ENCODE assay signal across 6 mouse cellular contexts in the genomic region with DNA sequence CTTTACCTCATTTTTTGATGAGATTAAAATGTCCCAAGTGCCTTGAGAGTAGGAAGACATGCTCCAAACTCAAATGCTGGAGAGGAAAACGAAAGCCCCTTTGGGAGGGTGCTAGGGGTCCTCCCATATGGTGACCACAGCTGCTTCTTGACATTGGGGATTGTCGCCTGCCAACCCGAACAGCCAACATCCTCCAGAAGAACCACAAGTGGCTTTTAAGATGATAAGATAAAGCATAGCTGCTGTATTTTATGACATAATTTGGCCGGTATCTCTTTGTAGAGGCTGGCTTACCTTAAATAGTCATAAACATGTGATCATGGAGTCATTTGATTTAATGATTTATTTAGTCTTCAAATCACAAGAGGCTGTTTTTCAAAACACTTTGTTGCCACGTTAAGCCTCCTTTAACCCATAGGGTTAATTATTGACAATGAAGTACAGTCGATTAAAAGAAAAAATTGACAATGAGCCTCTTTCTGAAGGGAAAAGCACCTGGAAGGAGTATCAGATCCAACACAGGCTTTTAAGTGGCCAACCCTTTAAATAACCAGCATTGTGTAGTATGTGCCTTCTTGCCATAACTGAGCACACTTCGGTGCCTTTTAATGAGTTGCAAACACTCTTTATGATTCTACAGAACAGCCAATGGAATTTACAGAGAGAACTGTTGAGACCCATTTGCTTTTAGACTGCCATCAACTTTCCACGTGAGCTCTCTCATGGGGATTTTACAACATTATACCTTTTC.
DNase-seq lines count a peak whose midpoint lies in the region; ATAC-seq and TF ChIP-seq lines count a peak whose summit lies in the region.
"Not testable (repeated sequence)": the region's sequence is repeated elsewhere in the genome, so short reads cannot be mapped to it uniquely, and the experiment has no call there.

No protein-coding gene starts in this region.

- 50% methylated on average over 8 of the region's 8 CpGs for WGBS in intestine, embryonic 15.5 days
- WGBS in intestine, postnatal 0 days = 29% methylated on average over 8 of the region's 8 CpGs

- not testable (repeated sequence) for H3K4me2 ChIP-seq in intestine, embryonic 15.5 days (replicated peaks); intestine, postnatal 0 days (replicated peaks; ENCODE audit: low read depth)

- not testable (repeated sequence) for H3K79me2 ChIP-seq in MEL (ENCODE audit: control insufficient read depth, insufficient read depth, low read length, poor library complexity)

- peak; percentile 77 for DNase-seq in 416B (ENCODE audit: low read depth)
- peak; percentile 31 for DNase-seq in MEL (ENCODE audit: low read depth, low spot score)
- peak; percentile 53 for DNase-seq in heart, adult 11 months

- ATAC-seq in intestine, embryonic 15.5 days = peak; percentile 91
- peak; percentile 87 for ATAC-seq in intestine, postnatal 0 days
- ATAC-seq in megakaryocyte-erythroid progenitor cell, adult 5-6 weeks (replicated peaks; ENCODE audit: low FRiP score, low TSS enrichment, poor library complexity, severe bottlenecking) = peak; percentile 68

- H3K9ac ChIP-seq in MEL (ENCODE audit: control insufficient read depth, low read depth, low read length, poor library complexity, severe bottlenecking); intestine, embryonic 15.5 days; intestine, postnatal 0 days (ENCODE audit: low read depth, low read length): not testable (repeated sequence)

- not testable (repeated sequence) for H3K9me3 ChIP-seq in MEL (replicated peaks; ENCODE audit: insufficient read depth, low read length); intestine, embryonic 15.5 days; intestine, postnatal 0 days (ENCODE audit: control insufficient read depth)

- peak in 1 of 2 experiments; percentile 18; a peak in 1 of 4 replicates for TF ChIP-seq EP300 in MEL (IDR thresholded peaks at IDR 0.05; ENCODE audit: low read depth in 1 of 2, low read length in 2 of 2)

- not testable (repeated sequence) for TF ChIP-seq RAD21 in MEL (IDR thresholded peaks at IDR 0.05; ENCODE audit: low read depth, low read length)

- not testable (repeated sequence) for H3K4me3 ChIP-seq in MEL (ENCODE audit: control insufficient read depth in 1 of 2, insufficient read depth in 1 of 2, low read depth in 2 of 2, low read length in 2 of 2); intestine, embryonic 15.5 days (replicated peaks); intestine, postnatal 0 days (ENCODE audit: low read depth, low read length)

- not testable (repeated sequence) for H3K27ac ChIP-seq in MEL (ENCODE audit: control insufficient read depth, low read depth, low read length); intestine, embryonic 15.5 days; intestine, postnatal 0 days (ENCODE audit: low read depth, low read length)

- H3K36me3 ChIP-seq in MEL (ENCODE audit: control insufficient read depth in 1 of 2, insufficient read depth in 2 of 2, low read length in 2 of 2); intestine, embryonic 15.5 days; intestine, postnatal 0 days (ENCODE audit: control insufficient read depth, insufficient read depth): not testable (repeated sequence)

- TF ChIP-seq POLR2A in MEL (IDR thresholded peaks at IDR 0.05; ENCODE audit: control insufficient read depth in 1 of 2, insufficient read depth in 1 of 2, low read depth in 1 of 2, low read length in 2 of 2, poor library complexity in 1 of 2) = not testable (repeated sequence)

- not testable (repeated sequence) for TF ChIP-seq CTCF in MEL (IDR thresholded peaks at IDR 0.05 in 2 of 3, conservative IDR thresholded peaks at IDR 0.05 in 1 of 3; ENCODE audit: control insufficient read depth in 1 of 3, insufficient read depth in 1 of 3, low read depth in 2 of 3, low read length in 3 of 3, poor library complexity in 1 of 3, severe bottlenecking in 1 of 3); intestine, postnatal 0 days (IDR thresholded peaks at IDR 0.05; ENCODE audit: low read depth)

- not testable (repeated sequence) for H3K27me3 ChIP-seq in MEL (ENCODE audit: control insufficient read depth in 1 of 2, insufficient read depth in 2 of 2, low read length in 2 of 2); intestine, embryonic 15.5 days (replicated peaks); intestine, postnatal 0 days (replicated peaks; ENCODE audit: control insufficient read depth, insufficient read depth, low read length)

- not testable (repeated sequence) for H3K4me1 ChIP-seq in MEL (ENCODE audit: control insufficient read depth in 1 of 2, insufficient read depth in 2 of 2, low read length in 2 of 2); intestine, embryonic 15.5 days (replicated peaks); intestine, postnatal 0 days (replicated peaks; ENCODE audit: control insufficient read depth, insufficient read depth, low read length)

TF ChIP-seq in MEL, 35 proteins besides CTCF, POLR2A, EP300 and RAD21:
- TF ChIP-seq USF1 (IDR thresholded peaks at IDR 0.05; ENCODE audit: low read depth, low read length) (peak; percentile 22; the same call in 1 of the 2 replicates), RCOR1 (IDR thresholded peaks at IDR 0.05; ENCODE audit: low read depth, low read length) (peak; percentile 48; the same call in 1 of the 2 replicates), ETS1 (IDR thresholded peaks at IDR 0.05; ENCODE audit: low read depth, low read length) (peak; percentile 72; the same call in 1 of the 2 replicates), GATA1 (IDR thresholded peaks at IDR 0.05; ENCODE audit: low read depth, low read length) (peak; percentile 28; the same call in 1 of the 2 replicates)
TF ChIP-seq in MEL: peak in this region for 4; not testable (repeated sequence) for 31.
